Mouse (Mus musculus): ENCODE measurements around the gene Vmn1r41. TPM values are rescaled to one million over a fixed set of nuclear protein-coding genes. Genes with fewer than 3 reads are reported as not detected.

The Vmn1r41 gene
- total RNA-seq (2021): not detected
- long read RNA-seq, experiment 1: 0 reads
- long read RNA-seq, experiment 2: 0 reads

DNA sequence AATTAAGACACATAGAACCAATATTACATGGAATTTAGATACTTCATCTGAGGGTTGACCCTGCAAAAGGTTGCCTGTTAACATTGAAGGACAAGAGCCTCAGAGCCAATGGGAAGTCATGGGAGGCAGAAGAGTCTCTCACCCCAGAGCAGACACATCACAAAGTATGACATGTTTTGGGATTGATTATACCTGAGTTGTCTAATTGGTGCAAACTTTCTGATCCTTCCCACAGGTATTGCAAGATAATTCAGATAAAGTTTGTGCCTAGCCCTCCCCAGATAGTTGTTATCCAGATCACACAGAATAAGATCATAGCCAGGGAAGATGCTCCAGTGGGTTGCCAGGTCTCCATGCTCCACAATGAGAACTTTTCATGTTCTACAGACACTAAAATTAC, at the start of gene Vmn1r41:
Gene Vmn1r41 (plus strand): TSS at position 301 of the 400 bp plus-strand sequence.
- DNase-seq (ENCODE audit: low spot score in 2 of 2): no peak

DNA sequence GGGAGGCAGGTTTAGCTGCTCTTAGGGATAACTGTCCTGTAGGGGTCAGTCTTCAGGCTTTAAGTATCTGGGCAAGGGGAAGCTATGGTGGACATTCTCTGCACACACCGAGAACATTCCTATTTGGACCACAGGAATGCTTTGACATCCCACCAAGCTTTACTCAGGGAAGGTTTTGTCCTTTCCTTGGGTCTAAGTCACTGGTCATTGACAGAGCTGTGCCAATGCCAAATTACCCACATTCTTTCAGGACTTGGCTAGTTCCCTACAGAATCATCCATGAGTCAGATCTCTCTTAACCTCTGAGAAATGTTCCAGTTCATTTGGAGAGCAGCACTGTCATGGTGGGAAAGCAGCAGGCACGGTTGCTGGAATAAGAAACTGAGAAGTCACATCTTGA, 33.9 kb upstream of the Vmn1r41 start:
- DNase-seq (ENCODE audit: low spot score in 2 of 2): no peak

GRCm38 (mm10) chr6:89707240-89707639, 33.3 kb upstream of the Vmn1r41 start, which contains the start of gene Vmn1r40:
Gene Vmn1r40 (plus strand): TSS chr6:89707540.
- no peak for DNase-seq (ENCODE audit: low spot score in 2 of 2)

GRCm38 (mm10) chr6:89718051-89718450, 22.5 kb upstream of the Vmn1r41 start:
- no peak for DNase-seq (ENCODE audit: low spot score in 2 of 2)

- DNase-seq (ENCODE audit: low spot score in 2 of 2): no peak
Measured at GRCm38 (mm10) chr6:89742811-89743210, 2.2 kb downstream of the Vmn1r41 start.

GRCm38 (mm10) chr6:89790231-89790630, 49.7 kb downstream of the Vmn1r41 start:
- DNase-seq (ENCODE audit: low spot score in 2 of 2): no peak

Other genes starting within 250 kb of the Vmn1r41 start
- 10 to 100 TPM; 67.2 to 69.5 TPM for gene Chchd6, start 145.1 kb upstream of the Vmn1r41 start, total RNA-seq (2021)
- gene Txnrd3, start 96.8 kb upstream of the Vmn1r41 start, total RNA-seq (2021): 1 to 10 TPM; 4.8 to 5.2 TPM
- gene Vmn1r40, start 33.2 kb upstream of the Vmn1r41 start, total RNA-seq (2021): not detected
- gene Vmn1r42, start 135.6 kb downstream of the Vmn1r41 start, total RNA-seq (2021): not detected
- not detected for gene Vmn1r43, start 135.6 kb downstream of the Vmn1r41 start, total RNA-seq (2021)
- not detected for gene Vmn1r44, start 142.9 kb downstream of the Vmn1r41 start, total RNA-seq (2021)
- not detected for gene Vmn1r45, start 199.8 kb downstream of the Vmn1r41 start, total RNA-seq (2021)
- not detected for gene Vmn1r46, start 228.5 kb downstream of the Vmn1r41 start, total RNA-seq (2021)